Mouse (Mus musculus) stomach, postnatal 0 days (tissue): ENCODE measurements around the gene Chchd5.

Experiments
- CTCF ChIP-seq: IDR thresholded peaks from 2 replicates; pipeline ENCODE4 v1.5.1; 2016; ENCODE audit warnings: antibody characterized with exemption, low read depth, mild to moderate bottlenecking, moderate library complexity
- EP300 ChIP-seq: optimal IDR thresholded peaks from 2 replicates; pipeline ENCODE3; 2016; ENCODE audit warnings: antibody characterized with exemption

GRCm38 (mm10) chr2:129176676-129177420 is 47.3 kb downstream of the Chchd5 start:
- TF ChIP-seq CTCF (no peak), EP300 (no peak)
